Mouse (Mus musculus) forebrain, embryonic 11.5 days (tissue): ENCODE measurements around the gene Pard3. TPM values are rescaled to one million over a fixed set of nuclear protein-coding genes. Genes with fewer than 3 reads are reported as not detected.

Experiments used
- ATAC-seq: fragments of 200-750 bp; cut with Nextera tagmentation; replicated peaks from 2 replicates; pipeline ENCODE4 v1.8.0; 2017; ENCODE audit warnings: moderate TSS enrichment; ENCODE audit not compliant: low FRiP score
- DNase-seq: peaks from one replicate; pipeline ENCODE4 v3.0.0-alpha.2; 2017; ENCODE audit warnings: low spot score
- H3K27ac ChIP-seq: fragments of 300-500 bp; sonication (generic); 2 replicates; pipeline ENCODE4 v1.5.1; 2014; ENCODE audit warnings: low read depth, low read length
- H3K27me3 ChIP-seq: fragments of 300-500 bp; sonication (generic); 2 replicates; pipeline ENCODE4 v1.6.1; 2014; ENCODE audit warnings: mild to moderate bottlenecking, low read length, mixed read lengths; ENCODE audit not compliant: control insufficient read depth, insufficient read depth
- H3K36me3 ChIP-seq: fragments of 300-500 bp; sonication (generic); 2 replicates; pipeline ENCODE4 v1.6.1; 2014; ENCODE audit warnings: mild to moderate bottlenecking, low read length, moderate library complexity, mixed read lengths; ENCODE audit not compliant: control insufficient read depth, insufficient read depth
- H3K4me1 ChIP-seq: fragments of 300-500 bp; sonication (generic); replicated peaks from 2 replicates; pipeline ENCODE4 v1.6.1; 2014; ENCODE audit warnings: low read length, mixed read lengths; ENCODE audit not compliant: control insufficient read depth, insufficient read depth
- H3K4me2 ChIP-seq: fragments of 300-500 bp; sonication (generic); 2 replicates; pipeline ENCODE4 v1.6.1; 2014; ENCODE audit warnings: low read depth, mild to moderate bottlenecking, low read length, moderate library complexity, mixed read lengths; ENCODE audit not compliant: severe bottlenecking
- H3K4me3 ChIP-seq: fragments of 300-500 bp; sonication (generic); 2 replicates; pipeline ENCODE4 v1.5.1; 2014; ENCODE audit warnings: low read depth, low read length
- H3K9ac ChIP-seq: fragments of 300-500 bp; sonication (generic); 2 replicates; pipeline ENCODE4 v1.6.1; 2014; ENCODE audit warnings: low read length
- H3K9me3 ChIP-seq: fragments of 300-500 bp; sonication (generic); 2 replicates; pipeline ENCODE4 v1.6.1; 2016; ENCODE audit warnings: low read length, mixed read lengths; ENCODE audit not compliant: control insufficient read depth
- WGBS: fragments of 180-500 bp; shearing (Covaris S2); extraction: QIAGEN DNeasy Blood & Tissue Kit; methylation state at CpG from one replicate; pipeline ENCODE4 v1.1.7; 2014; 5-methylcytosine and 5-hydroxymethylcytosine counted together
- polyA plus RNA-seq: library from polyadenylated mRNA; unstranded; fragments of >200 nt; fragmentation: Nextera tagmentation; extraction: Ambion mirVana; gene quantifications from 2 replicates; pipeline ENCODE4 v1.2.1, GENCODE M21; 2014

The Pard3 gene
- polyA plus RNA-seq, 1 experiment from 2014 or later: 39.8 TPM

DNA sequence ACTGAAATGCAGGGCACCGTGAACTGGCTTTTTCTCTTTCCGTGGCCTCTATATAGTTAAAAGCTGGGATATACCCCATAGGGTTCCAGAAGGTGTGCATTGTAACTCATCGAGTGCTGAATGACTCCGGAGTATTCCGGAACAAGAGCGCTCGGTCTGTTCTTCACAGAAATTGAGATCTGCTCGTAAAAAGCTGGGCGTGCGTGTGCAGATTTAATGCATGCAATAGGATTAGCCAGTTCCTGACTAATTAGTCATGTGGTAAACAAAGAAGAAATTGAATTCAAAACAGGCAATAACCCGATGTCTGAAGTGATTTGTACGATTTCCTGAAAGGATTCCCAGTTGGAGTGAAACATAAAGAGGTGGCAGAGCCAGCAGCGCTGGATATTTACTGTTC, 489.1 kb downstream of the Pard3 start:
- peak; percentile 35; the same call in 1 of the 2 replicates for ATAC-seq
- no peak overlapping the region for H3K4me2 ChIP-seq
- WGBS: 49% methylated on average over 13 of the region's 13 CpGs
- no peak overlapping the region for H3K4me3 ChIP-seq
- no peak for DNase-seq
- no peaks in the 10 kb centered on the region for H3K27me3 ChIP-seq
- H3K9ac ChIP-seq: no peak overlapping the region
- no peaks in the 10 kb centered on the region for H3K9me3 ChIP-seq
- H3K27ac ChIP-seq: no peak overlapping the region
- H3K36me3 ChIP-seq: no peaks in the 10 kb centered on the region
- peaks cover 5% of the 10 kb centered on the region for H3K4me1 ChIP-seq

DNA sequence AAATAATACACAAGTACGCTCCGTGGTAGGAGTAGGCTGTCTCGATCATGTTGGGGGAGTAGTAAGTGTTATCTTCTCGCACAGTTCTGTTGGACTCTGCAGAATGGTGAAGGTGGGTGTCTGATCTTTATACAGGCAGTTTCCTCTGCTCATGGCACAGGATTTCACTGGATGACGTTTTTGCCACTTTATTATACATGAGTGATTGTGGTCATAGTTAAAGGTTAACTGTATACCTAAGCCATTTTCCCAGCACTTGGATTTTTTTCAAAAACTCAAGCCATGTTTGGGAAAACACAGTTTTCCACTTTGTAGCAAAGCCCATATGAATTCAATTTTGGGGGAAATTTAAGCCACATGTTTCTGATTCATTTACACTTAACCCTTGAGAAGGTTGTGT, 489.9 kb downstream of the Pard3 start:
- Histone ChIP-seq H3K36me3 (no peaks in the 10 kb centered on the region), H3K9me3 (no peaks in the 10 kb centered on the region), H3K4me3 (no peak overlapping the region), H3K27me3 (no peaks in the 10 kb centered on the region), H3K9ac (no peak overlapping the region), H3K4me1 (peaks cover 5% of the 10 kb centered on the region), H3K4me2 (no peak overlapping the region), H3K27ac (no peak overlapping the region)
- ATAC-seq (no peak), DNase-seq (no peak)
- WGBS: 78% methylated on average over 5 of the region's 5 CpGs

DNA sequence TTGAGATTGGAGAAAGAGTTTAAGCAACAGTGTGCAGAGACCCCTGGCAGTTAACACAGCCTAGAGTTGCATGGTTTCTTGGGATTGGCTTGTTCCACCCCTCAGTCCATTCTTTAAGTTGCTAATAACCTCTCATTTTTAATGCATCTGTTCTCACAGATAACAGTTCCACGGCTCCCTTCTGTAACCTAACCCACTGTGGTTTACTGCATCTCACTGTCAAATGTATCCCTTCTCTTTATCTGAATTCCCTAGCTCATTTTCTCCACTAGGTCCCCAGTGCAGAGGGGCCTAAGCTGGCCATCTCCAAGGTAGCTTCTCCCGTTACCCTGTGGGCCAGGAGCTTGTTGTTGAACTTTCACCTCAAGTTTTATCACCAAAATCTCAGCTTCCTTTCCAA, 492.1 kb downstream of the Pard3 start:
- ATAC-seq (no peak), DNase-seq (no peak)
- H3K27ac ChIP-seq: no peak overlapping the region
- no peak overlapping the region for H3K4me2 ChIP-seq
- no peak overlapping the region for H3K9ac ChIP-seq
- peaks cover 5% of the 10 kb centered on the region for H3K4me1 ChIP-seq
- no peaks in the 10 kb centered on the region for H3K27me3 ChIP-seq
- no peak overlapping the region for H3K4me3 ChIP-seq
- WGBS: 80% methylated on average over 2 of the region's 2 CpGs
- no peaks in the 10 kb centered on the region for H3K9me3 ChIP-seq
- no peaks in the 10 kb centered on the region for H3K36me3 ChIP-seq

DNA sequence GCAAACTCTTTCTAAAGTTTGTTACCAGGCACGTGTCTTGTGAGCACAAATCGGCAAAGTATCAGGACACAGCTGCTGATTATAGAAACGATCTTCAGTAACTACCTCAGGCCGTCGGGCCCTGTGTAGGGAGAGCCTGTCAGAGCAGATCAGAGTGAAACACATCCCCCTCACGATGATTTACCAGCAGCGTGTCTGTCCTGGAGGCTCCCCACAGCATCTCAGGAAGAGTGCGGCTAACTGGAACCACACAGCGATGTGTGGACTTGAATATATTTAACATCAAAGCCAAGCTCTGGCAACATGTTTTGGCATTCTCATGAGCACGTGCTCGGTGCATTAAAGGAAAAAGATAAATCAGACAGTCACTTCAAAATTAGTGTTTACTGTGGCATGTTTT, 493.3 kb downstream of the Pard3 start:
- 37% methylated on average over 11 of the region's 11 CpGs for WGBS
- no peaks in the 10 kb centered on the region for H3K36me3 ChIP-seq

DNA sequence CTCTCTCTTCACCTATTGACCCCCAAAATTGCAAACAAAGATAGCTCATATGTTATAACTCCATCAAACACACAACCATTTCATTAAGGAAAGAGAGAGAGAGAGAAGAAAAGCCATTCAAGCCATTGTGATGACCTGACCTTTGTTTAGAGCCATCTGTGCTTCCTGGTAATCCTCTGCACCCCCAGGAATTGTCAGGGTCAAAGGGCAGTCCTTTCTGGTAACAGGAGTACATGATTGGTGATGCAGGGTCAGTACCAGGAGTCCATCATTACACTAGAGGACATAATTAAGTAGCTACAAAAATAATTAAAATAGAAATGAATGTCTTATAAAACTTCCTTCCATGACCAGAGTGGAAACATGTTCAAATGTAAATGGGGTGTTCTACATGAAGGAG, 493.9 kb downstream of the Pard3 start:
- no peak overlapping the region for H3K27ac ChIP-seq
- no peaks in the 10 kb centered on the region for H3K36me3 ChIP-seq
- H3K4me1 ChIP-seq: no peaks in the 10 kb centered on the region; the same call in 1 of the 2 replicates
- no peak for DNase-seq
- no peaks in the 10 kb centered on the region for H3K9me3 ChIP-seq
- no peak overlapping the region for H3K4me3 ChIP-seq
- ATAC-seq: no peak
- no peaks in the 10 kb centered on the region for H3K27me3 ChIP-seq
- H3K4me2 ChIP-seq: no peak overlapping the region
- H3K9ac ChIP-seq: no peak overlapping the region

More for the DNA sequence above, 493.3 kb downstream of the Pard3 start:
- Histone ChIP-seq H3K4me2 (no peak overlapping the region), H3K4me3 (no peak overlapping the region), H3K4me1 (peaks cover 4% of the 10 kb centered on the region; the same call in 1 of the 2 replicates), H3K9me3 (no peaks in the 10 kb centered on the region), H3K27ac (no peak overlapping the region), H3K27me3 (no peaks in the 10 kb centered on the region), H3K9ac (no peak overlapping the region)
- DNase-seq (no peak), ATAC-seq (no peak)

DNA sequence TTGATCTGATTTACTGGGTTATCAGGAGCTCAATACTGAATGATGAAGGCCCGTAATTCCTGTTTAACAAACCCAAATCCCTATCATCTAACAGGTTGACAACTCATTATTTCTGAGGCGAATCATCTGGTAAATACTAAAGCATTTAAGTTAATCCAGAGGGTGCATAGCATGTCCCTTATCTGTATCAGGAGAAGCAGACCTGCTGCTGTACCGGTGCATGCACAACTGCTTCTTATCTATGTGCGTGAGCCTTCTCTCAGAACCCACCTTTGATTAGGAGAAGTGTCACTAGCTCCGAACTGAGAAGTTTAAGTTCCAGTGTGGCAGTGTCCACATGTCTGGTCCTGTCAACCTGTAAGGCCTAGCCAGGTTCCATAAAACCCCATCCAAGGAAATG, 499.9 kb downstream of the Pard3 start:
- no peak overlapping the region for H3K9ac ChIP-seq
- H3K4me2 ChIP-seq: no peak overlapping the region
- no peak overlapping the region for H3K27ac ChIP-seq
- DNase-seq: no peak
- H3K27me3 ChIP-seq: no peaks in the 10 kb centered on the region
- H3K4me3 ChIP-seq: no peak overlapping the region
- H3K9me3 ChIP-seq: no peaks in the 10 kb centered on the region
- H3K36me3 ChIP-seq: no peaks in the 10 kb centered on the region
- ATAC-seq: no peak
- peaks cover 2% of the 10 kb centered on the region; the same call in 1 of the 2 replicates for H3K4me1 ChIP-seq
- 97% methylated on average over 5 of the region's 5 CpGs for WGBS

DNA sequence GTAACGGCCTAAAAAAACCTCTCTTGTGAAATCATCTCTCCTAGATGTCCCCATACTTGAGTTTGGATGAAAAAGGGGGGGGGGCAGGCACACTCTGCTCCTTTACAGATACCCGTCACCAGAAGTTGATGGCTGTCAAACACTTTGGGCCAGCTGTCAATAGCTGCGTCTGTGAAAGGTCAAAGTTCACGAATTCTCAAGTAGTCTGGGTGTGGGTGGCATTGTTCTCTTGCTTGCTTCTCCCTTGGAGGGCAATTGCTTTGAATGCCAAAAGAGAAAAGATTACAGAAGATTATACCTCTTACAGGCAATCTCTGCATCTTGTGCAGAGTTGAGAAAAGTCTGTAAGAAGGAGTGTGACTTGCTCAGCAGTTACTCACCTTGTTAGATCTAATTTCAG, 500.7 kb downstream of the Pard3 start:
- Histone ChIP-seq H3K27ac (no peak overlapping the region), H3K4me1 (peaks cover 2% of the 10 kb centered on the region; the same call in 1 of the 2 replicates), H3K4me3 (no peak overlapping the region), H3K36me3 (no peaks in the 10 kb centered on the region), H3K4me2 (no peak overlapping the region), H3K27me3 (no peaks in the 10 kb centered on the region), H3K9me3 (no peaks in the 10 kb centered on the region), H3K9ac (no peak overlapping the region)
- DNase-seq: no peak
- ATAC-seq: no peak
- 18% methylated on average over 4 of the region's 4 CpGs for WGBS

DNA sequence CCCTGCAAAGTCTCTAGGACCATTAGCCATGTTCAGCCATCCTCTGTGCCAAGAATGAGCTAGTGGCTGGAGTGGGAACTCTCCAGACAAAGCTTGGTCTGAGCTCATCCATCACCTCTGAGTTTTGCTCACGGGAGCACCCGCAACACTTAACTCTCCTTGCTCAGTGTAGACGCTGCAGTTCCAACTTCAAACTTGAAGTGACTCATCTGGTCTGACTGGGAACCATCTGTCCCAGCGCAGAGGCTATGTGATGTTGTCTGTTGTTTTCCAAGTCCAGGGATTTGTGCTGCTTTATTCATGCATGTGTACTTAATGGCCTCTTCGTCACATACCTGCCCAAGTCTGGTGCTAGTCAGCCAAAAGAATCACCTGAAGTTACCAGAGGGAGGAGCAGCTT, 505.5 kb downstream of the Pard3 start:
- Histone ChIP-seq H3K4me3 (no peak overlapping the region), H3K36me3 (no peaks in the 10 kb centered on the region), H3K27ac (no peak overlapping the region), H3K9me3 (no peaks in the 10 kb centered on the region), H3K4me1 (no peaks in the 10 kb centered on the region; the same call in 1 of the 2 replicates), H3K27me3 (no peaks in the 10 kb centered on the region), H3K9ac (no peak overlapping the region), H3K4me2 (no peak overlapping the region)
- ATAC-seq: no peak
- 92% methylated on average over 5 of the region's 5 CpGs for WGBS
- peak; percentile 17 for DNase-seq

DNA sequence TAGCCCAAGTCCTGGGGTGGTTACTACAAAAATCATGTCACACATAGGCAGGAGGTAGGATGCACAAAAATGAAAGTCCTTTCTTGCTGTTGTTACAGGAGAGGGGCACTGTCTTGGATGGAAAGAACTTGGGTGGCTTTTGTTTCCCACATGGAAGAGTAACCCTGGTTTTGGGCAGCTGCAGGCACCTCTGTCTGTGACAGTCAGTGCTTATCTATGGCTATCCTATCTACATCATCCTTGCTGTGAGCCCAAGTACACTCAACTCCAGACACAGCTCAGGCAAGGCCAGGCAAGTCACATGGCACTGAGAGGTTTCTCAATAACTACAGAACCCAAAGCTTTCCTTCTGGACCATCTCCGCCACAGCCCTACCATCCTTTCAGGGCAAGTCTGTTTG, 506.8 kb downstream of the Pard3 start:
- Histone ChIP-seq H3K27ac (no peak overlapping the region), H3K9ac (no peak overlapping the region), H3K4me1 (no peaks in the 10 kb centered on the region), H3K4me3 (no peak overlapping the region), H3K4me2 (no peak overlapping the region), H3K36me3 (no peaks in the 10 kb centered on the region), H3K9me3 (no peaks in the 10 kb centered on the region), H3K27me3 (no peaks in the 10 kb centered on the region)
- ATAC-seq (no peak), DNase-seq (no peak)
- 86% methylated on average over 1 of the region's 1 CpGs for WGBS
